Comparison of ENCODE assay signal across 9 mouse cellular contexts in genomic region chr10:66741819-66742218, GRCm38 (mm10).
DNase-seq lines count a peak whose midpoint lies in the region; ATAC-seq and TF ChIP-seq lines count a peak whose summit lies in the region.
"Had no signal": no experiment of that assay in that cellular context is flagged by ENCODE, and none has a peak within 500 bp of the region (broad histone marks: within the 10 kb centered on the region; RNA-seq: fewer than 3 reads in every experiment).

No protein-coding gene starts in this region.

- H3K27me3 ChIP-seq in hindbrain, postnatal 0 days (ENCODE audit: insufficient read depth, low read length), result no peaks in the 10 kb centered on the region
- H3K27me3 ChIP-seq in hindbrain, embryonic 13.5 days, result no peaks in the 10 kb centered on the region
- H3K27me3 ChIP-seq in midbrain, embryonic 15.5 days (replicated peaks), result no peaks in the 10 kb centered on the region
- H3K27me3 ChIP-seq in midbrain, embryonic 10.5 days (ENCODE audit: low read depth, poor library complexity, severe bottlenecking), result no peaks in the 10 kb centered on the region

- TF ChIP-seq CTCF in hindbrain, postnatal 0 days (IDR thresholded peaks at IDR 0.05; ENCODE audit: low read depth), result peak; percentile 46

- intact Hi-C loops in heart, postnatal 10 days (cut with DNase I), result loop anchor here (1.0 kb wide), 1 partner anchor 65 kb away; no protein-coding TSS in a partner anchor

- no peaks in the 10 kb centered on the region for H3K9me3 ChIP-seq in hindbrain, postnatal 0 days (ENCODE audit: low read length)
- H3K9me3 ChIP-seq in hindbrain, embryonic 13.5 days, result no peaks in the 10 kb centered on the region
- H3K9me3 ChIP-seq in midbrain, embryonic 15.5 days, result no peaks in the 10 kb centered on the region
- H3K9me3 ChIP-seq in midbrain, embryonic 10.5 days (replicated peaks), result no peaks in the 10 kb centered on the region

- no peak overlapping the region for H3K9ac ChIP-seq in hindbrain, postnatal 0 days (replicated peaks; ENCODE audit: low read length)
- H3K9ac ChIP-seq in hindbrain, embryonic 13.5 days, result no peak overlapping the region
- H3K9ac ChIP-seq in midbrain, embryonic 15.5 days, result no peak overlapping the region

- H3K4me2 ChIP-seq in hindbrain, postnatal 0 days (ENCODE audit: low read depth, low read length), result no peak overlapping the region
- H3K4me2 ChIP-seq in hindbrain, embryonic 13.5 days, result no peak overlapping the region
- no peak overlapping the region for H3K4me2 ChIP-seq in midbrain, embryonic 15.5 days

- H3K36me3 ChIP-seq in hindbrain, postnatal 0 days (ENCODE audit: insufficient read depth, low read length), result no peaks in the 10 kb centered on the region
- no peaks in the 10 kb centered on the region for H3K36me3 ChIP-seq in hindbrain, embryonic 13.5 days
- H3K36me3 ChIP-seq in midbrain, embryonic 15.5 days (replicated peaks), result no peaks in the 10 kb centered on the region
- no peaks in the 10 kb centered on the region for H3K36me3 ChIP-seq in midbrain, embryonic 10.5 days

- no peak for ATAC-seq in hindbrain, postnatal 0 days
- ATAC-seq in hindbrain, embryonic 13.5 days (ENCODE audit: low FRiP score), result no peak
- ATAC-seq in midbrain, embryonic 15.5 days (replicated peaks), result no peak

- no peak overlapping the region for H3K27ac ChIP-seq in hindbrain, postnatal 0 days
- no peak overlapping the region for H3K27ac ChIP-seq in hindbrain, embryonic 13.5 days
- H3K27ac ChIP-seq in midbrain, embryonic 15.5 days, result no peak overlapping the region
- no peak overlapping the region for H3K27ac ChIP-seq in midbrain, embryonic 10.5 days (replicated peaks)

- no peak overlapping the region for H3K4me3 ChIP-seq in hindbrain, postnatal 0 days (ENCODE audit: low read length)
- H3K4me3 ChIP-seq in hindbrain, embryonic 13.5 days, result no peak overlapping the region
- H3K4me3 ChIP-seq in midbrain, embryonic 15.5 days, result no peak overlapping the region
- no peak overlapping the region for H3K4me3 ChIP-seq in midbrain, embryonic 10.5 days

- DNase-seq in hindbrain, postnatal 0 days (ENCODE audit: low spot score), result no peak
- DNase-seq in A20 (ENCODE audit: low read depth, low spot score), result peak; percentile 58
- peak; percentile 34 for DNase-seq in adipocyte (ENCODE audit: low spot score)
- peak; percentile 31 to 53 for DNase-seq in heart, postnatal 10 days
- no peak for DNase-seq in spleen, postnatal 14 days (ENCODE audit: low spot score in 2 of 2)
- DNase-seq in midbrain, embryonic 10.5 days (ENCODE audit: low spot score), result no peak
- DNase-seq: spleen, adult 18-20 months had no signal

- no peaks in the 10 kb centered on the region for H3K4me1 ChIP-seq in hindbrain, postnatal 0 days (ENCODE audit: insufficient read depth, low read length)
- H3K4me1 ChIP-seq in hindbrain, embryonic 13.5 days (replicated peaks), result no peaks in the 10 kb centered on the region
- no peaks in the 10 kb centered on the region for H3K4me1 ChIP-seq in midbrain, embryonic 15.5 days
- no peaks in the 10 kb centered on the region for H3K4me1 ChIP-seq in midbrain, embryonic 10.5 days

- 69% methylated on average over 3 of the region's 3 CpGs for WGBS in hindbrain, postnatal 0 days
- WGBS in hindbrain, embryonic 13.5 days, result 65% methylated on average over 3 of the region's 3 CpGs
- 71% methylated on average over 3 of the region's 3 CpGs for WGBS in midbrain, embryonic 15.5 days
- 71% methylated on average over 3 of the region's 3 CpGs for WGBS in midbrain, embryonic 10.5 days

Comparison
In these comparisons a context has a peak if more than half of its experiments do, and no peak if none do; other contexts are left out.
1. DNase-seq: peak in A20 (single experiment), adipocyte (single experiment) and heart, postnatal 10 days (2 of 2); none in hindbrain, postnatal 0 days (single experiment), spleen, postnatal 14 days (0 of 2) and midbrain, embryonic 10.5 days (single experiment).